Mouse (Mus musculus): ENCODE results near the gene Vmac.

The Vmac gene

GRCm38 (mm10) chr17:56738221-56738620 lies 20.4 kb upstream of the Vmac start:
- no peak for DNase-seq

- DNase-seq: no peak
These were observed 18.7 kb upstream of the Vmac start for GRCm38 (mm10) chr17:56736534-56736933.

DNA sequence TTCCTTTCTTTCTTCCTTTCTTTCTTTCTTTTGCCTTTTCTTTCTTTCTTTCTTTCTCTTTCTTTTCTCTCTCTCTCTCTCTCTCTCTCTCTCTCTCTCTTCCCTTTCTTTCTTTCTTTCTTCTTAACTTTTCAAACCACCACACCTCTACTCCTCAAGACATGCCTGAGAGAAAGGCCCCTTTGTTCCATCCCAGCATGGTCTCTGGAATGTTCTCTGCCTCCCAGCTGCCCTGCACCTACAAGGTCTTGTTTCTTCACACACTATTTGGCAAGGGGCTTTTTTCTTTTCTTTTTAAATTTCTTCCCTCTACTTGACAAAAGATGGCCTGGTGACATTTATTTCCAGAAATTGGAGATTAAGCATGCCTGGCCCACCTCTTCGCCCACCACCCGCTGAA lies 11.8 kb upstream of the Vmac start:
- no peak for DNase-seq

- DNase-seq: no peak
These were observed 11.3 kb upstream of the Vmac start for GRCm38 (mm10) chr17:56729151-56729550.

GRCm38 (mm10) chr17:56728117-56728516 lies 10.3 kb upstream of the Vmac start:
- peak; percentile 46 for DNase-seq

DNA sequence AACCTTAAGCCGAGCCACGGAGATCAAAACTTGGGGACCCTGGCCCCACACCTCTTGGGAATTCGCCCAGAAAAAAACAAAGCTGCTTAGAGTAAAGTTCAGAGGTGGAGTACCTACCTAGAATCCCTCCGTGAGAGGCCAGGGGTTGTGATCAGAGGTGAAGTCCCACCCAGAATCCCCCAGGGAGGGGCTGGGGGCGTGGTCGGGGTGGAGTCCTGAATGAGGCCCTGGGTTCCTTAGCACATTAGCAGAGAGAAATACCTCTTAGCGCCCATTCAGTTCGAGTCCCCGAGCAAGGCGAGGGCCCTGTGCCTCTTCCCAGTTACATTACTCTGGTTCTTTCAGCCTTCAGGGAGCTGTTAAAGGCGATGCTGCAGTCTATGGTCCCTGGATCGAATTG lies 9.8 kb upstream of the Vmac start:
- no peak for DNase-seq

DNA sequence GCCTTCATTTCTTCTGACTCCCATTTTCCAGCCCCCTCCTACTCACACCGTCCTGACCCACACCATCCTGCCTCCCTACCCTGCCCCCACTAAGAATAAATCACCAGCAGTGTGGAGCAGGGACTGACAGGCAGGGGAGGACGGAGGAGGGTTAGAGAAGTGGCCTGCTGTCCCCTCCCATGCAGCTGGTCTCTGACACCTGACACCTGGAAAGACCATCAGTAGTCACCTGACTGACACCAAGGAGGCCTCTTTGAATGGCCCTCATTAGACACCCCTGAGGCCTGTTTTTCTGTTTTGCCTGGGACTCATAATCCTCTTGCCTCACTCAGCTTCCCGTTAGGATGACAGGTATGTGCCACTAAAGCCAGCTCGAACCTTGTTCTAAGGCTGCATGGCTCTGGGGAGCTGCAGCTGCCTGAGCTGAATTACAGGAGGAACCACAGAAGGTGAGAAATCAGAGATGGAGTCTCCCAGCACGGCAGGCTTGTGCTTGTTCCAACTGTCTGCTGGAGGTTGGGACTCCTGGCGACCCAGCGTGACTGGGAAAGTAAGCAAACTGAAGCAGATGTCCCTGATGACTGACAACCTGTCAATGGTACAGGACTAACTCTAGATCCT lies 9.3 kb upstream of the Vmac start:
- DNase-seq: no peak

DNA sequence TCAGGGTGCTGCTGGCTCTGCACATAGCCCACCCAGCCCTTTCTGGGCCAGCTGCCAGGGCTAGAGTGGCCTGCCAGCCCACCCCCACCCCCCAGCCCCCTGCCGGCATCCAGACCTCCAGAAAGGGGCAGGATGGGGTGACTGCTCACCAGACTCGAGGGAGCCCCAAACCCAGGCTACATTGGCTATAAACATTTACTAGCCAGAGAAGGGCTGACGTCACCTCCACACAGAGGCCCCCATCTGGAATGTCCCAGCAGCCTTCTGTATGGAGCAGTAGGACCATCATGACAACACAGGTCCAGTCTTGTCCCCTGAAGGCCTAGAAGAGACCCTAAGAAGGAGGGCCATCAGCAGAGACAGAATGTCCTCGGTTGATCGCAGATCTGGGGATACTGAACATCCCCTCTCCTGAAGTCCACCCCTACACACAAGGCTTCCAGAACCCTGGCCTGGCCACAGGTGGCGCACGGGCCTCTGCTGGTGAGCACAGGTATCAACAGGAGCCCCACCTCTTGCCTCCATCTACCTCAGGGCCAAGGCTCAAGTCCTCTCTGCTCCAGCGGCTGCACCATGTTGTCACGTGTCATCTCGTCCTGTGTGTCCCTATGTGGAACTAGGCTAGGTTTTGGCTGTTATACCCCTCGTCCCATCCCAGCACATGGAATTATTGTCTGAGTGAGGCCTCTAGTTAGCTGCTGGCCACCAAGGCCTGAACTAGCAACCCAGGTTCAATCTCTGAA lies 5.8 kb upstream of the Vmac start:
- DNase-seq: no peak

- DNase-seq: no peak
These were observed 4.6 kb upstream of the Vmac start for GRCm38 (mm10) chr17:56722441-56722840.

DNA sequence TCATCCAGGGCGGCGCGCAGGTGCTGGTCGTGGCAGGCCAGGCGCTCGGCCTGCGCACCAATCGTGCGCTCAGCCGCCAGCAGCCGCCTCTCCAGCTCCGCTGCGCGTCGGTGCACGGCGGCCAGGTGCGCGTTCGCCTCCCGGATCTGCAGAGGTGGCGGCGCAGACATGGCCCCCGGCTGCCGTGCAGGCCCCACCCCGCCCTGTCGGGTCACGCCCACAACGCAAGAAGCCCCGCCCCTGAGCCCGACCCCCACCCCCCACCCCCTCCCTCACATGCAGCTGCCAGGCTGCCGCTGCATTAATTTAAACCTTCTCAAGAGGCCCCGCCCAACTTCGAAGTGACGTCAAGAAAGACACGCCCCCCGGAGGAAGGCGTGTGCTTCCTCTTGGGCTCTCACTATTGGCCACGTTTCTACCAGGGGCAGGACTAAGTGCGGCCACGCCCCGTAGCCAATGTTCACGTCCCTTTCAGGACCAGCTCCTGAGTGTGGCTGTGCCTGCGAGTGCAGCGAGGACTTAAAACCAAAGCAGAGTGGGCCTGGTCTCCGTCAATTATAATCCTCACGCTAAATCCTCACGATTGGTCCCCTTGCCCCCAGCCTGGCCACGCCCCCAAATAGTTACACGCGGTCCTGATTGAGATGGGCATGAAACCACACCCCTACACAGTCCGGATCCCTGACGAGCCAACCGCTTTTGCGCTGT lies 1.0 kb downstream of the Vmac start:
- peak; percentile 93 for DNase-seq

GRCm38 (mm10) chr17:56715914-56716654 lies 1.7 kb downstream of the Vmac start:
- no peak for DNase-seq

DNA sequence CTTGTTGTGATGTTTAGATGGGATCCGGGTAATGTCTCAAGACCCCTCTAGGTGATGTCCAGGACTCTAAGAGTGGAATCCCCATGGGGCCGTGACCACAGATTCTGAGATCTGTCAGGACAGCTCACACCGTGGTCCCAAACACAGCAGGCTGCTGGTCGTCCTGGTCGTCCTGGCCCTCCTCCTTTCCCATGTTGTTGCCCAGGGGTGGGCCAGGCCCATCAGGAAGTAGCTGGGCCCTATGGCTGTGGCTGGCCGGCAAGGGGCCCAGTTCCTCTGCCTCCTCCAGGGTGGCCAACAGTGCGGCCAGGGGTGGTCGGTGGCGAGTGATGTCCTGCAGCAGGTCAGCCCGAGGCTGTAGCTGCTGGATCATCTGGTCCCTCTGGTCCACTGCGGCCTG lies 2.5 kb downstream of the Vmac start:
- DNase-seq: no peak

DNA sequence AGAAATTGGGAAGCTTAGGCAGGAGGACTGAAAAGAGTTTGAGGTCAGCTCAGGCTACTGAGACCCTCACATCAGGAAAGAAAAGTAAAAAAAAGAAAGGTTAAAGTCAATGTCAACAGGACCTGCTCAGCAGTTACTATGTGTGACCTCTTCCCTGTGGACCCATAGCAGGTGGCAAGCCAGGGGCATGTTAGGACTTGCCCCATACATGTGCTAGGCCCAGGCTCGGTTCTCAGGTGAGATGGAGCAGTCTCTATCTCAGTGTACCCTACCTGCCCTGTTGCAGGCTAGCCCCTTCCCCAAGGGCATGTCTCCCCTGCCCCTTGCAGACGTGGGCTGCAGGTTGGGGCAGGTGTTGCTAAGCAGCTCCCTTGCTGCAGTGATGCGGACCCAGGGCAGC lies 8.1 kb downstream of the Vmac start:
- no peak for DNase-seq

- DNase-seq: no peak
These were observed 9.1 kb downstream of the Vmac start for GRCm38 (mm10) chr17:56708692-56709091.

DNA sequence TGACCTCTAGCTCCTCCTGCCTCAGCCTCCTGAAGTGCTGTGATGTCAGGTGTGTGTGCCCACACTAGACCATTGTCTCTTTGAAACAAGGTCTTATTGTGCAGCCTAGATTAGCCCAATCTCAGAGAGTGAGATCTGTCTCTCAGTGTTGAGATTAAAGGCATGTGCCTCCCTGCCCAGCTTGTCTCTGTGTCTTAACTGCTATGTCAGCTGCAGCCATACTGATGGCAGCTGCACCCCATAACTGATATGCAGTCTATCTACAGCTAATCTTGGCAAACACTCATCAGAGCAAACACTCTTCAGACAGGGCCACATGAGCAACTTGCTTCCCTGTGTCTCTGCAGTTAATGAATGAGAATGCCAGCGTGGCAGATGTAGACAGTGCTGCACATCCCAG lies 11.3 kb downstream of the Vmac start:
- DNase-seq: no peak

DNA sequence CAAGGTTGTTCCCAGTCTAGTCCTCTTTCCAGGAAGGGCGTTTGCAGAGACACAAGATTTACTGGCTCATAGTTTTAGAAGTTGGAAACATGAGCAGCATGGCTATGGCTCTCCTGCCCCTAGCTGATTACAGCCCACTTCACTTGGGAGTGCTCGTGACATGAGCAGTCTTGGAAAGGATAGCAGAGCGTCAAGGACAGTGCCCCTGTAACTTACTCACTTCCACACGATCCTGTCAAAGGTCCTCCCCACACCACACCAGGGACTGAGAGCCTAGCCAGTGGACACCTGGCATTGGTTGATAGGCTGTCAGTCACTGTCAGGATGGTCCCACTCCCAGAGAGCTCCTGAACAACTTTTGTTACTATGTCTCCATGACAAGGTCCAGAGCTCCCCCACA lies 14.8 kb downstream of the Vmac start:
- DNase-seq: no peak

DNA sequence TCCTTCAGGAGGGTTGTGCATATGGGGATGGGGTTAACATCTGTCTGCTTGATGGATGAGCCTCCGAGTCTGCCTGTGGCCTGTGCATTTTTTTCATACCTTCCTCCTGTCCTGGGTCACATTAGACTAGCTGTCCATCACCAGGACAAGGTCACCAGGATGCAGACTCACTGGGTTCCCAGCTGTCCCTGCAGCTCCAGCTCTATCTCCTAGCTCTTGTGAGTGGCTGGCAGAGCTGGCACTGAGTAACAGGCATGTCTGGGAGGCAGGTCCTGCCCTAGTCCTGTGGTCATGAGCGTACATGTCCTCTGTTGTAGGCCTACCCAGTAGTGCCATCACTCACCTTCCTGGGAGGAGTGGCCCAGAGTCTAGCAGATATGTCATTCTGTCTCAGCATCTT lies 17.4 kb downstream of the Vmac start:
- no peak for DNase-seq

- DNase-seq: peak; percentile 60
These were observed 23.9 kb downstream of the Vmac start for GRCm38 (mm10) chr17:56693851-56694310.

DNA sequence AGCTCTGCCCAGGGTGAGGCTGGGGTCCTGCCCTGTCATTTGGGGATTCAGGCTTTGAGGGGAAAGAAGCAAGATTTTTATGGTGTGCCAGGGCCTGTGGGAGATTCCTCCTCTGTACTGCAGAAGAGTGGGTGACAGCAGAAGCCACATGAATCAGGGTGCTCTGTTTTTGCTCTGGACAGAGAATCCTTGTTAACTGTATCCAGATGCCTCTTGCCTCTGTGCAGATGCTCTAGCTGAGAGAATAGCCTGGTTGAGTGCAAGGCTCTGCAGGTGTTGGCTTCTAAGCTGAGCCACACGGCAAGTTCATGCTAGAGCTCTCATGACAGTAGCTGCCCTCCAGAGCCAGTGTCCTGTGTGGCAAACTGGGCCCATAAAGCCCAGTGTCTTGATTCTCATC lies 24.4 kb downstream of the Vmac start:
- DNase-seq: no peak

GRCm38 (mm10) chr17:56688689-56689088 lies 29.1 kb downstream of the Vmac start:
- DNase-seq: no peak

DNA sequence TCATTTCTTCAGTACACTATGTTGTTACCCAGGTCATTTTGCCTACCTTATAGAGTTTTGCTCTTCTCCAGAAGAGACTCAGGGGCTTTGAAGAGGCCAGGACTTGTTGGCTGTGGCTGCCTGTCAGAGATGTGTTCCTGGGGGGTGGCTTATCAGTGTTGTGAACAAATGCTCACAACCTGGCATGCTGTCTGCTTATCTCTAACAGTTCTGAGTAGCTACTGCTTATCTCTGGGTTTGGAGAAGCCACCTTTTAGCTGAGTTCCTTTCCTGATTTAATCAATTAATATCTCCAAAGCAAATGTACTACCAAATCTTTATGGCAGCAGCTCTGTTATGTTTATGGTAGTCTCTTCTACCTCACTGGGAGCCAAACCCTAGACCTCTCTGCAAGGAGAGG lies 29.8 kb downstream of the Vmac start:
- DNase-seq: no peak

DNA sequence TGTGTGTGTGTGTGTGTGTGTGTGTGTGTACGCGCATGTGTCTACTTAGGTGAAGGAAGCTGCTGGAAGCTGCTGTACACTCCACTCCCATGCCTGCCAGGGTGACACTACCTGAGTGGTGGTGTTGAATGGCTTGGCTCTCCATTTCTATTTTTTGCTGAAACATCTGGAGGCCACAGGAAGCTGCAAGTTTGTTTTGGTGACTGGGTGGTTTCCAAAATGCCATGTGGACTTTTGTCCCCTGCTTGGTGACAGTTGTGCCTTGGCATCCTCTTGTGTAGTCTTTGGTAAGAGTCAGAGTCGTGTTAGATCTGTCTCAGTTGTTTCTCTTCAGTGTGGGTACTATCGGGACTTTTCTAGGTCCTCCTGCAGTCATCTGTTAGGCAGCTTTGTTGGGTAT lies 31.0 kb downstream of the Vmac start:
- DNase-seq: no peak

GRCm38 (mm10) chr17:56684649-56685048 lies 33.2 kb downstream of the Vmac start:
- DNase-seq: no peak

Measured in right cerebral cortex, postnatal 14 days (tissue).